Mouse (Mus musculus): Measurements from ENCODE around the gene Ush2a. TPM values are rescaled to one million over a fixed set of nuclear protein-coding genes. Genes with fewer than 3 reads are reported as not detected.

Gene Ush2a
- total and polyA plus RNA-seq, 3 experiments: 0.11 TPM; not detected in 2

DNA sequence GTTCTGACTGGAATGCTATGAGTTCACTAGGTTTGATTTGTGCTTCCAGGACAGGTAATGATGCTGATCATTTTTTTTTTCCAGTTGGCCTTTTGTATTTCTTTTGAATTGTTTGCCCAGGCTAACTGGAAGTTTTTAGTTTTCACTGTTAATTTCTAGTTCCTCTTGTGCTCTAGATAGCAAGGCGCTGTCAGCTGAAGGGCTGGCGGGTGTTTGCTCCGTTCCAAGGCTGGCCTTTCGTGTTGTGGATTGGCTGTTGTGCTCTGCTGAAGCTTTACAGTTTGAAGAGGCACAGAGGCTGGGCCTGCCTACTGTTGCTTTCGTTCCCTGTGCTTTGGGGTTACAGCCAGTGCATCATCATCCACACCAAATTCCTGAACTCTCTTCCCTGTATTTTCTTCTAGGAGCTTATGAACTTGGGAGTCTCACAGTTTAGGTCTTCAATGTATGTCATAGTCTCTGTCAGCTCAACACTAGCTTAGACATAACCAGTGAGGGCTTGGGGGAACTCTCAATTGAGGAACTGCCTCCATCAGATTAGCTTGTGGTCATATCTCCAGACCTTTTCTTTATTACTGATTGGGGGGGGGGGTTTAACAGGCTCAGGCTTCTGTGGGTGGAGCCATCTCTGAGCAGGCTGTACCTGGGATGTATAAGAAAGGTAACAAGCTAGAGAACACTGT, 575.9 kb downstream of the Ush2a start:
- Histone ChIP-seq H3K36me3 (replicated peaks) (no peaks in the 10 kb centered on the region), H3K9me3 (replicated peaks) (peaks cover 42% of the 10 kb centered on the region), H3K4me1 (ENCODE audit: insufficient read depth, low read depth, low read length) (no peaks in the 10 kb centered on the region), H3K27me3 (ENCODE audit: insufficient read depth, low read length) (no peaks in the 10 kb centered on the region), H3K4me3 (ENCODE audit: low read depth, low read length) (no peak overlapping the region)
- DNase-seq (ENCODE audit: low spot score) (no peak), ATAC-seq (ENCODE audit: extremely low read depth, insufficient number of reproducible peaks, low FRiP score, poor library complexity, severe bottlenecking) (no peak)
- TF ChIP-seq GATA1 (IDR thresholded peaks at IDR 0.05; ENCODE audit: borderline replicate concordance, low read length) (no peak), CTCF (IDR thresholded peaks at IDR 0.05; ENCODE audit: low read depth, low read length) (no peak), TAL1 (conservative IDR thresholded peaks at IDR 0.05; ENCODE audit: low read depth, low read length) (no peak), POLR2AphosphoS5 (IDR thresholded peaks at IDR 0.05; ENCODE audit: insufficient replicate concordance, low read depth, low read length) (no peak), GATA2 (IDR thresholded peaks at IDR 0.05; ENCODE audit: borderline replicate concordance, low read depth, low read length) (no peak)

GRCm38 (mm10) chr1:188847242-188847641, 585.4 kb downstream of the Ush2a start:
- Histone ChIP-seq H3K4me3 (ENCODE audit: low read depth, low read length) (no peak overlapping the region), H3K9me3 (replicated peaks) (peaks cover 45% of the 10 kb centered on the region), H3K36me3 (replicated peaks) (no peaks in the 10 kb centered on the region), H3K27me3 (ENCODE audit: insufficient read depth, low read length) (no peaks in the 10 kb centered on the region), H3K4me1 (ENCODE audit: insufficient read depth, low read depth, low read length) (no peaks in the 10 kb centered on the region)
- no peak for ATAC-seq (ENCODE audit: extremely low read depth, insufficient number of reproducible peaks, low FRiP score, poor library complexity, severe bottlenecking)
- DNase-seq (ENCODE audit: low spot score): no peak
- TF ChIP-seq TAL1 (conservative IDR thresholded peaks at IDR 0.05; ENCODE audit: low read depth, low read length): no peak
- TF ChIP-seq POLR2AphosphoS5 (IDR thresholded peaks at IDR 0.05; ENCODE audit: insufficient replicate concordance, low read depth, low read length): no peak
- no peak for TF ChIP-seq CTCF (IDR thresholded peaks at IDR 0.05; ENCODE audit: low read depth, low read length)
- no peak for TF ChIP-seq GATA1 (IDR thresholded peaks at IDR 0.05; ENCODE audit: borderline replicate concordance, low read length)
- TF ChIP-seq GATA2 (IDR thresholded peaks at IDR 0.05; ENCODE audit: borderline replicate concordance, low read depth, low read length): no peak

DNA sequence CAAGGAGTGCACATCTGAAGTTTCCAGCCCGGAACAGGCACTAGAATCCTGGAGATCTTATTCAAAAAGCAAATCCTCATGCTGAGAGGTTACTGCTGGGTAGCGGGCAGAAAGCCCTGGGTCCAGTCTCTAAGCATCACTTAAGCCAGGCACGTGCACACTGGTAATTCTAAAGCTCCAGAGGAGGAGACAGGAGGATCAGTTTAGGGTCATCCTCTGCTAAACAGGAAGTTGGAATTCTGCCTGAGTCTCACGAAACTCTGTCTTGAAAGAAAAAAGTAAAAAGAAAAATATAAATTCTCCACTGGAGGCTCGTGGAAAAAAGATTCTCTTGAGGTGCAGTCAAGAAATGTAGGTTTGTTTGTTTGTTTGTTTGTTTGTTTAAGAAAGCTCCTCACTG, 591.0 kb downstream of the Ush2a start:
- H3K9me3 ChIP-seq (replicated peaks): peaks cover 39% of the 10 kb centered on the region
- no peaks in the 10 kb centered on the region for H3K4me1 ChIP-seq (ENCODE audit: insufficient read depth, low read depth, low read length)
- H3K27me3 ChIP-seq (ENCODE audit: insufficient read depth, low read length): no peaks in the 10 kb centered on the region
- H3K4me3 ChIP-seq (ENCODE audit: low read depth, low read length): no peak overlapping the region
- TF ChIP-seq CTCF (IDR thresholded peaks at IDR 0.05; ENCODE audit: low read depth, low read length) (no peak), GATA1 (IDR thresholded peaks at IDR 0.05; ENCODE audit: borderline replicate concordance, low read length) (no peak), TAL1 (conservative IDR thresholded peaks at IDR 0.05; ENCODE audit: low read depth, low read length) (no peak), GATA2 (IDR thresholded peaks at IDR 0.05; ENCODE audit: borderline replicate concordance, low read depth, low read length) (no peak), POLR2AphosphoS5 (IDR thresholded peaks at IDR 0.05; ENCODE audit: insufficient replicate concordance, low read depth, low read length) (no peak)
- DNase-seq (ENCODE audit: low spot score): no peak
- H3K36me3 ChIP-seq (replicated peaks): no peaks in the 10 kb centered on the region
- no peak for ATAC-seq (ENCODE audit: extremely low read depth, insufficient number of reproducible peaks, low FRiP score, poor library complexity, severe bottlenecking)

GRCm38 (mm10) chr1:188854240-188854639, 592.4 kb downstream of the Ush2a start:
- Histone ChIP-seq H3K27me3 (ENCODE audit: insufficient read depth, low read length) (no peaks in the 10 kb centered on the region), H3K4me3 (ENCODE audit: low read depth, low read length) (no peak overlapping the region), H3K4me1 (ENCODE audit: insufficient read depth, low read depth, low read length) (no peaks in the 10 kb centered on the region), H3K36me3 (replicated peaks) (no peaks in the 10 kb centered on the region), H3K9me3 (replicated peaks) (peaks cover 41% of the 10 kb centered on the region)
- DNase-seq (ENCODE audit: low spot score) (no peak), ATAC-seq (ENCODE audit: extremely low read depth, insufficient number of reproducible peaks, low FRiP score, poor library complexity, severe bottlenecking) (no peak)
- no peak for TF ChIP-seq GATA1 (IDR thresholded peaks at IDR 0.05; ENCODE audit: borderline replicate concordance, low read length)
- TF ChIP-seq POLR2AphosphoS5 (IDR thresholded peaks at IDR 0.05; ENCODE audit: insufficient replicate concordance, low read depth, low read length): no peak

- no peak for DNase-seq (ENCODE audit: low spot score)
- TF ChIP-seq GATA1 (IDR thresholded peaks at IDR 0.05; ENCODE audit: borderline replicate concordance, low read length) (no peak), TAL1 (conservative IDR thresholded peaks at IDR 0.05; ENCODE audit: low read depth, low read length) (no peak), GATA2 (IDR thresholded peaks at IDR 0.05; ENCODE audit: borderline replicate concordance, low read depth, low read length) (no peak), POLR2AphosphoS5 (IDR thresholded peaks at IDR 0.05; ENCODE audit: insufficient replicate concordance, low read depth, low read length) (no peak), CTCF (IDR thresholded peaks at IDR 0.05; ENCODE audit: low read depth, low read length) (no peak)
- Histone ChIP-seq H3K36me3 (replicated peaks) (no peaks in the 10 kb centered on the region), H3K27me3 (ENCODE audit: insufficient read depth, low read length) (no peaks in the 10 kb centered on the region), H3K9me3 (replicated peaks) (peaks cover 36% of the 10 kb centered on the region), H3K4me3 (ENCODE audit: low read depth, low read length) (no peak overlapping the region), H3K4me1 (ENCODE audit: insufficient read depth, low read depth, low read length) (no peaks in the 10 kb centered on the region)
- ATAC-seq (ENCODE audit: extremely low read depth, insufficient number of reproducible peaks, low FRiP score, poor library complexity, severe bottlenecking): no peak
Observed at GRCm38 (mm10) chr1:188855034-188855433, 593.2 kb downstream of the Ush2a start.

- no peaks in the 10 kb centered on the region for H3K4me1 ChIP-seq (ENCODE audit: insufficient read depth, low read depth, low read length)
- TF ChIP-seq TAL1 (conservative IDR thresholded peaks at IDR 0.05; ENCODE audit: low read depth, low read length): no peak
- no peak for TF ChIP-seq CTCF (IDR thresholded peaks at IDR 0.05; ENCODE audit: low read depth, low read length)
- no peak for TF ChIP-seq POLR2AphosphoS5 (IDR thresholded peaks at IDR 0.05; ENCODE audit: insufficient replicate concordance, low read depth, low read length)
- TF ChIP-seq GATA2 (IDR thresholded peaks at IDR 0.05; ENCODE audit: borderline replicate concordance, low read depth, low read length): no peak
- TF ChIP-seq GATA1 (IDR thresholded peaks at IDR 0.05; ENCODE audit: borderline replicate concordance, low read length): no peak
- H3K27me3 ChIP-seq (ENCODE audit: insufficient read depth, low read length): no peaks in the 10 kb centered on the region
- H3K9me3 ChIP-seq (replicated peaks): peaks cover 53% of the 10 kb centered on the region
- DNase-seq (ENCODE audit: low spot score): no peak
- no peak for ATAC-seq (ENCODE audit: extremely low read depth, insufficient number of reproducible peaks, low FRiP score, poor library complexity, severe bottlenecking)
- H3K4me3 ChIP-seq (ENCODE audit: low read depth, low read length): no peak overlapping the region
- H3K36me3 ChIP-seq (replicated peaks): no peaks in the 10 kb centered on the region
Observed at GRCm38 (mm10) chr1:188859718-188860117, 597.9 kb downstream of the Ush2a start.
